Mouse (Mus musculus) intestine, postnatal 0 days (tissue): Measurements from ENCODE around the gene Meis3. TPM values are rescaled to one million over a fixed set of nuclear protein-coding genes. Genes with fewer than 3 reads are reported as not detected.
A peak's percentile ranks its signal among the peaks of the same experiment; 100 is the strongest.

Experiments
- ATAC-seq: fragments of 200-750 bp; cut with Nextera tagmentation; 2 replicates; pipeline ENCODE4 v1.8.0; 2017; ENCODE audit warnings: mild to moderate bottlenecking, moderate TSS enrichment, moderate library complexity
- H3K27ac ChIP-seq: fragments of 300-500 bp; sonication (generic); 2 replicates; pipeline ENCODE4 v1.5.1; 2014; ENCODE audit warnings: mild to moderate bottlenecking, low read depth, low read length, moderate library complexity
- H3K27me3 ChIP-seq: fragments of 300-500 bp; sonication (generic); replicated peaks from 2 replicates; pipeline ENCODE4 v1.6.1; 2014; ENCODE audit warnings: low read length, mixed read lengths; ENCODE audit not compliant: control insufficient read depth, insufficient read depth
- H3K36me3 ChIP-seq: fragments of 300-500 bp; sonication (generic); 2 replicates; pipeline ENCODE4 v1.6.1; 2014; ENCODE audit warnings: mild to moderate bottlenecking, moderate library complexity; ENCODE audit not compliant: control insufficient read depth, insufficient read depth
- H3K4me1 ChIP-seq: fragments of 300-500 bp; sonication (generic); replicated peaks from 2 replicates; pipeline ENCODE4 v1.6.1; 2014; ENCODE audit warnings: antibody characterized with exemption, low read length, mixed read lengths; ENCODE audit not compliant: control insufficient read depth, insufficient read depth
- H3K4me2 ChIP-seq: fragments of 300-500 bp; sonication (generic); replicated peaks from 2 replicates; pipeline ENCODE4 v1.6.1; 2014; ENCODE audit warnings: low read depth, mild to moderate bottlenecking, moderate library complexity
- H3K4me3 ChIP-seq: fragments of 300-500 bp; sonication (generic); 2 replicates; pipeline ENCODE4 v1.5.1; 2014; ENCODE audit warnings: low read depth, low read length
- H3K9ac ChIP-seq: fragments of 300-500 bp; sonication (generic); 2 replicates; pipeline ENCODE4 v1.6.1; 2014; ENCODE audit warnings: mild to moderate bottlenecking, low read depth, low read length
- H3K9me3 ChIP-seq: fragments of 300-500 bp; sonication (generic); 2 replicates; pipeline ENCODE4 v1.6.1; 2016; ENCODE audit warnings: mixed run types; ENCODE audit not compliant: control insufficient read depth
- CTCF ChIP-seq: sonication (generic); IDR thresholded peaks from 2 replicates; pipeline ENCODE4 v1.5.1; 2016; ENCODE audit warnings: low read depth, mild to moderate bottlenecking, control low read depth, antibody characterized with exemption, moderate library complexity
- WGBS: fragments of 180-500 bp; shearing (Covaris S2); extraction: QIAGEN DNeasy Blood & Tissue Kit; methylation state at CpG from one replicate; pipeline ENCODE4 v1.1.7; 2014; 5-methylcytosine and 5-hydroxymethylcytosine counted together
- polyA plus RNA-seq: library from polyadenylated mRNA; unstranded; fragments of >200 nt; fragmentation: Nextera tagmentation; extraction: Ambion mirVana; gene quantifications from 2 replicates; pipeline ENCODE4 v1.2.1, GENCODE M21; 2015

Meis3 gene
- polyA plus RNA-seq, 1 experiment from 2014 or later = 18.0 TPM

DNA sequence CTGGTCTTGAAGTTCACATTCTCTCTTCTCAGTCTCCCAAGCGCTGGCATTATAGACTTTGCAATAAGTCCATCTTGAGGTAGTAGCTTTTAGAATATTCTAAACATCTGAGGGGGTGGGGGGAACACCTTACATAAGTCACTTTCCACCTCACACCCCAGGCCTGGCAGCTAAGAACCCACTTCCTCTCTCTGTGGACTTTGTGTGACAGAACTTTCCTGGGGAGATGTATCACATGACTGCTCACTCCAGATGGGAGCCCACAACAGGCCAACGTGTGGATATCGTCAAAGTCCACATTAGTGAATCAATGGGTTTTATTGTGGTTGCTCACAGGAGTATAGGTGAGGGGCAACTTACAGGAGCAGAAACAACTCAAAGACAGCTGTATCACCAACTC, 18.8 kb downstream of the Meis3 start:
- WGBS = 29% methylated on average over 3 of the region's 3 CpGs

DNA sequence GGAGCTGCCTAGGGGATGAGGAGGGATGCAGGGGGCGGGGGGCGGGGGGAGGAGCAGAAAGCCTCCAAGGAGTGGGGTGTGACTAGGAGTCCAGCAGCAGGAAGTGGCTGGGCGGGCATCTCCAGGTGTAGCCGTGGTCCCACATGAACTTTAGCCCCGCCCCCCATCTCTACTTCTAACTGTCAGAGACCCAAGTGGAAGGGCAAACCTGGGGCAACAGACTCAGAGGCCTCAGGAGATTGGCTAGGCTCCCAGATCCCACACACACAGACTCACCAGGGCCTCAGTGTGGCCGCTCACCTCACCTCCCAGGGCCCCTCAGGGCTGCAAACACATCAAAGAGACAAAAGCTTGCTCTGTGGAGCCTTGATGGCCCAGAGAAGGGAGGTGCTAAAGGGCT, 21.7 kb downstream of the Meis3 start:
- Histone ChIP-seq H3K9me3 (no peaks in the 10 kb centered on the region), H3K4me2 (no peak overlapping the region), H3K27ac (no peak overlapping the region; the same call in 1 of the 2 replicates), H3K27me3 (no peaks in the 10 kb centered on the region), H3K4me3 (no peak overlapping the region), H3K4me1 (no peaks in the 10 kb centered on the region), H3K36me3 (peaks cover 32% of the 10 kb centered on the region), H3K9ac (no peak overlapping the region)
- ATAC-seq = no peak
- 67% methylated on average over 6 of the region's 6 CpGs for WGBS
- TF ChIP-seq CTCF = no peak

More for the DNA sequence above, 18.8 kb downstream of the Meis3 start:
- Histone ChIP-seq H3K4me1 (no peaks in the 10 kb centered on the region), H3K4me2 (no peak overlapping the region), H3K9ac (no peak overlapping the region), H3K9me3 (no peaks in the 10 kb centered on the region), H3K4me3 (no peak overlapping the region), H3K27ac (peak overlapping the region; percentile 15; the same call in 1 of the 2 replicates), H3K36me3 (peaks cover 13% of the 10 kb centered on the region), H3K27me3 (no peaks in the 10 kb centered on the region)
- peak; percentile 31 for ATAC-seq
- TF ChIP-seq CTCF = no peak

DNA sequence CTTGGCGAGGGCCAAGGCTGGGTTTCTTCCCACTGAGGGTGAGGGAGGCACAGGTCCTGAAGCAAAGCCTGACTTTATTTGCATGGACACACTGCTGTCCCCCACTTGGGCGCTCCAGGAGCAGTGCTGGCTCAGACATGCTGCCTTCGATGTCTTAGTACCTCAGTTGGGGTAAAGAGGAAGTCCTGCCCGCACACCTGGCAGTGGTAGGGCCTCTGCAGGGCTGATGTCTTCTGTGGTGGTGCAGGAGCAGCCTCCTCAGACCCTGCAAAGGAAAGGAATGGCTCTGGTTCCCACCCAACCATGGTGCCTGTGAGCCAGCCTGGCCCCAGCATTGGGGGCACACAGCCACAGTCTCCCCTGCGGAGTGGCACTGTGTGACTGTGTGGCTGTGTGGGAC, 22.3 kb downstream of the Meis3 start:
- Histone ChIP-seq H3K27me3 (no peaks in the 10 kb centered on the region), H3K9me3 (no peaks in the 10 kb centered on the region), H3K36me3 (peaks cover 38% of the 10 kb centered on the region), H3K27ac (no peak overlapping the region), H3K4me2 (no peak overlapping the region), H3K4me1 (no peaks in the 10 kb centered on the region), H3K4me3 (no peak overlapping the region), H3K9ac (no peak overlapping the region)
- no peak for ATAC-seq
- TF ChIP-seq CTCF = no peak
- 79% methylated on average over 5 of the region's 5 CpGs for WGBS

DNA sequence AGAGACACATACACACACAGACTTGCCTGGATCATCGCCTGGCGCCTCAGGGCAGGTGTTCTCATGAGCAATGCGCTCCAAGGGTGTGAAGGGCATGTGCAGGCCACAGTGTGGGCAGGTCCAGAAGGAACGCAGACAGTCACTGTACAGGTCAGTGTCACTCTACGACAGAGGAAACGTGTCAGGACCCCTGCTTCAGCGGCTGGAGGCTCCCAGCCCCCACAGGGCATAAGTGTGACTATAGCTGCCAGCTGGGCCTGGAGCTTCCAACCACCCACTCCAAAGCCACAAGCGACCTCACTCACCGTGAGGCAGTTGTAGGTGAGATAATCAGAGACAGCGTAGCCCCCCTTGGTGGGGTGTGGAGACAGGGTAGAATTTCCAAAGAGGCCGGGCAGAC, 23.6 kb downstream of the Meis3 start:
- no peak overlapping the region for H3K27ac ChIP-seq
- H3K9ac ChIP-seq = no peak overlapping the region
- H3K4me3 ChIP-seq = no peak overlapping the region
- WGBS = 88% methylated on average over 11 of the region's 11 CpGs
- no peak for ATAC-seq
- no peaks in the 10 kb centered on the region for H3K4me1 ChIP-seq
- no peaks in the 10 kb centered on the region for H3K9me3 ChIP-seq
- no peak for TF ChIP-seq CTCF
- H3K36me3 ChIP-seq = peaks cover 43% of the 10 kb centered on the region
- H3K27me3 ChIP-seq = no peaks in the 10 kb centered on the region
- H3K4me2 ChIP-seq = no peak overlapping the region

DNA sequence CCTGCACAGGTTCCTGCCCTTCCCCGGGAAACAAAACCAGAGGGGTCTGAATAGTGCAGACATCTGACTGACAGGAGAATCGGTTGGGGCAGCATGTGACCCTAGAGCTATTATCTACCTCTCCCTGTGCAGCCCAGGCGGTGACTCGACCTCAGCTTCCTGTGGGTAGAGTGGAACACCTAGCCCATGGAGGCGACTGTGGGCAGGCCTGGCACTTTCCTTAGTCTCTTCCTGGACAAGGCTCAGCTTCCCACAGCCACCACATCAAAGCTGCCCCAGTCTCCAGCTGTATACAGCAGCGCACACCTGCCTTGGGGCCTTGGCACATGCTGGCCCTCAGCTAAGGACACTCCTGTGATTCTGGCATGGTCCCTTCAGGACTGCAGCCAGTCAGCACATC, 26.2 kb downstream of the Meis3 start:
- no peaks in the 10 kb centered on the region for H3K4me1 ChIP-seq
- WGBS = 74% methylated on average over 6 of the region's 6 CpGs

DNA sequence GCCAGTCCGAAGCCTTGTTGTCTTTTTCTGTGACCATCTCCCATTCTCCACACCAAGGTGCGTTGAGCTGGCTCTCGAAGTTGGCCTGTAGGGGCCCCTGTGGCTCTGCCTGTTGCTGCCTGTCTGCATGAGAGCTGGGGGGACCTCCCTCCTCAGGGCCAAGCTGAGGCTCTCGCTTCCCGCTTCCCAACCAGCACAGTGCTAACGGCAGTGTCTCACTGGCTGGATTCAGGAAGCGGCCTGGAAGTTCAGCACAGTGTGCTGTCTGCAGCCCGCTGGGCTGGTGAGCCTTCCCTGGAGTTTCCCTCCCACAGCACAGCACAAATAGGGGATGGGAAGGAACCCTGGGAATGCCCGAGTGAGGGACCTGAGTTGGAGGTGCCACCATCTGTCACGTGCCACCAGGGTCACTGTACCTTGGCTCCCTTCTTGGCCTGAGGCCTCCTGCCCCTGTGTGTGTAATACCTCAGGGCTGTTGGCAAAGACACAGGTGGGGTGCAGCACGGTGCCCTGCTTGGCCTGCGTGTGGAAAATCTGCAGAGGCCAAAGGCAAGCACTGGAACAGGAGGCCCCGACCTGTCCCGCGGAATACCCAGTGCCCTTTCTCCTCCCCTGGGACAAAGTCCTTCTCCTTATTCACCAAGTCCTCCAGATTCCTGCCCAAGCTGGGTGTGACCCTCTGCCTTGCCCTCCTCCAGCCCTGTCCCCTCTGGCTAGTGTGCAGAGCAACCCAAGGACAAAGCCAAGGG, 28.0 kb downstream of the Meis3 start:
- Histone ChIP-seq H3K27me3 (no peaks in the 10 kb centered on the region), H3K9ac (no peak overlapping the region), H3K36me3 (peaks cover 59% of the 10 kb centered on the region), H3K4me3 (no peak overlapping the region), H3K9me3 (no peaks in the 10 kb centered on the region), H3K4me2 (no peak overlapping the region), H3K4me1 (no peaks in the 10 kb centered on the region), H3K27ac (peak overlapping the region; percentile 69)
- TF ChIP-seq CTCF = peak; percentile 37
- ATAC-seq = peak; percentile 85
- 52% methylated on average over 15 of the region's 15 CpGs for WGBS

More for the DNA sequence above, 26.2 kb downstream of the Meis3 start:
- Histone ChIP-seq H3K4me3 (no peak overlapping the region), H3K27me3 (no peaks in the 10 kb centered on the region), H3K36me3 (peaks cover 66% of the 10 kb centered on the region), H3K4me2 (no peak overlapping the region), H3K27ac (no peak overlapping the region), H3K9ac (no peak overlapping the region), H3K9me3 (no peaks in the 10 kb centered on the region)
- TF ChIP-seq CTCF = no peak
- ATAC-seq = no peak
